Mouse (Mus musculus): ENCODE measurements around the gene Srpk2. TPM values are rescaled to one million over a fixed set of nuclear protein-coding genes. Genes with fewer than 3 reads are reported as not detected.
A peak's percentile ranks its signal among the peaks of the same experiment; 100 is the strongest.
"Not testable (repeated sequence)": the region's sequence is repeated elsewhere in the genome, so short reads cannot be mapped to it uniquely, and the experiment has no call there.

Gene Srpk2
- polyA plus RNA-seq, 1 experiment from 2014 or later: 71.4 TPM

DNA sequence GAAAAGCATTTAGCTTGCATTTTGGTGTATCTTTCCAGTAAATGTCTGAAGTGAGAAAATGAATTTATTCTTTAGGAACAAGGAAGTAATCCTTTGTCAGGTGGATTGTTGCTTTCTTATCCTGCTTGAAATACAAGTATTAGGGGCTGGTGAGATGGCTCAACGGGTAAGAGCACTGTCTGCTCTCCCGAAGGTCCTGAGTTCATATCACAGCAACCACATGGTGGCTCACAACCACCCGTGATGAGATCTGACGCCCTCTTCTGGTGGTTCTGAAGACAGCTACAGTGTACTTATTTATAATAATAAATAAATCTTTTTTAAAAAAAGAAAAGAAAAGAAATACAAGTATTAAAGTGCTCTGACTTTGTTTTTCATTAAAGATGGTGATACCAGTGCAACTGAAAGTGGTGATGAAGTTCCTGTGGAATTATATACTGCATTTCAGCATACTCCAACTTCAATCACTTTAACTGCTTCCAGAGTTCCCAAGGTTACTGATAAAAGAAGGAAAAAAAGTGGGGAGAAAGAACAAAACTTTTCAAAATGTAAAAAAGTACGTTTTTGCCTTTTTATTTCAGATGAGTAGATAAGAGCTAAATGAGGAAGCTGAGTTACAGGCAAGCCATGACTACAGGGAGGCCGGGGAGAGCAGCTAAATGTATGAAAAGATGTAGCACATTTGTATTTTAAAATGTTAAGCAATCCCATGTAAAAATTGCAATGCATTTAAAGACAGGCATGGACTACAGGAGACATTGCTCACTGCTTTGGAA is 211.1 kb downstream of the Srpk2 start:
- WGBS: 80% methylated on average over 6 of the region's 6 CpGs
- Histone ChIP-seq H3K9me3 (no peaks in the 10 kb centered on the region), H3K27ac (no peak overlapping the region), H3K9ac (no peak overlapping the region), H3K36me3 (replicated peaks) (peaks cover 47% of the 10 kb centered on the region), H3K27me3 (no peaks in the 10 kb centered on the region), H3K4me2 (no peak overlapping the region), H3K4me3 (replicated peaks) (no peak overlapping the region), H3K4me1 (no peaks in the 10 kb centered on the region)
- no peak for ATAC-seq (ENCODE audit: low FRiP score)

- Histone ChIP-seq H3K4me3 (replicated peaks) (no peak overlapping the region), H3K27me3 (no peaks in the 10 kb centered on the region), H3K4me2 (no peak overlapping the region), H3K9me3 (no peaks in the 10 kb centered on the region), H3K36me3 (replicated peaks) (peaks cover 44% of the 10 kb centered on the region), H3K27ac (no peak overlapping the region), H3K4me1 (no peaks in the 10 kb centered on the region), H3K9ac (no peak overlapping the region)
- no peak for ATAC-seq (ENCODE audit: low FRiP score)
- 93% methylated on average over 4 of the region's 4 CpGs for WGBS
Measured at GRCm38 (mm10) chr5:23466546-23466945, 217.9 kb downstream of the Srpk2 start.

DNA sequence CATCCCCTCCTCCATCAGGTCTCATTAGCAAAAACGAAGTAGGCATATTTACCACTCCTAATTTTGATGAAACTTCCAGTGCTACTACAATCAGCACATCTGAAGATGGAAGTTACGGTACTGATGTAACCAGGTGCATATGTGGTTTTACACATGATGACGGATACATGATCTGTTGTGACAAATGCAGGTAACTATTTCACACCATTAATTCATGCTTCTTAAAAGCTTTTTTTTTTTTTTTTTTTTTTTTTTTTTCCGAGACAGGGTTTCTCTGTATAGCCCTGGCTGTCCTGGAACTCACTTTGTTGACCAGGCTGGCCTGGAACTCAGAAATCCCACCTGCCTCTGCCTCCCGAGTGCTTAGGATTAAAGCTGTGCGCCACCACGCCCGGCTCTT is 219.7 kb downstream of the Srpk2 start:
- Histone ChIP-seq H3K4me3 (replicated peaks) (no peak overlapping the region), H3K36me3 (replicated peaks) (peaks cover 30% of the 10 kb centered on the region)

GRCm38 (mm10) chr5:23464247-23464646 is 220.2 kb downstream of the Srpk2 start:
- Histone ChIP-seq H3K4me2 (no peak overlapping the region), H3K27me3 (no peaks in the 10 kb centered on the region), H3K27ac (no peak overlapping the region), H3K4me1 (no peaks in the 10 kb centered on the region), H3K36me3 (replicated peaks) (peaks cover 29% of the 10 kb centered on the region), H3K9ac (no peak overlapping the region), H3K9me3 (no peaks in the 10 kb centered on the region), H3K4me3 (replicated peaks) (no peak overlapping the region)
- WGBS: 92% methylated on average over 3 of the region's 3 CpGs
- no peak for ATAC-seq (ENCODE audit: low FRiP score)

More for the DNA sequence above, 219.7 kb downstream of the Srpk2 start:
- no peak overlapping the region for H3K27ac ChIP-seq
- no peak for ATAC-seq (ENCODE audit: low FRiP score)
- H3K4me2 ChIP-seq: no peak overlapping the region
- H3K4me1 ChIP-seq: no peaks in the 10 kb centered on the region
- no peak overlapping the region for H3K9ac ChIP-seq
- no peaks in the 10 kb centered on the region for H3K27me3 ChIP-seq
- H3K9me3 ChIP-seq: no peaks in the 10 kb centered on the region
- 91% methylated on average over 7 of the region's 8 CpGs for WGBS

- Histone ChIP-seq H3K27me3 (no peaks in the 10 kb centered on the region), H3K9ac (no peak overlapping the region), H3K36me3 (replicated peaks) (peaks cover 24% of the 10 kb centered on the region), H3K4me1 (no peaks in the 10 kb centered on the region; the same call in 1 of the 2 replicates), H3K4me2 (no peak overlapping the region), H3K4me3 (replicated peaks) (no peak overlapping the region), H3K27ac (no peak overlapping the region), H3K9me3 (no peaks in the 10 kb centered on the region)
- ATAC-seq (ENCODE audit: low FRiP score): no peak
- WGBS: 48% methylated on average over 2 of the region's 2 CpGs
Measured at GRCm38 (mm10) chr5:23461688-23462087, 222.7 kb downstream of the Srpk2 start.

DNA sequence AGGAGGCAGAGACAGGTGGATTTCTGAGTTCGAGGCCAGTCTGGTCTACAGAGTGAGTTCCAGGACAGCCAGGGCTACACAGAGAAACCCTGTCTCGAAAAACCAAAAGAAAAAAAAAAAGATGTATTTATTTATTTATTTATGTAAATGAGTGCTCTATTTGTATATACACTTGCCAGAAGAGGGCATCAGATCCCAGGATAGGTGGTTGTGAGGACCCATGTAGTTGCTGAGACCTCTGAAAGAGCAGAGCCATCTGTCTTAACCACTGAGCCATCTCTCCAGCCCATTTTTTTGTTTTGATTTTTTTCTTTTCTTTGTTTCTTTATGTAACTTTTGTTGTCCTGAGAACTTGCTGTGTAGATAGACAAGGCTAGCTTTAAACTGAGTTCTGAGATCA is 230.9 kb downstream of the Srpk2 start:
- not testable (repeated sequence) for H3K9me3 ChIP-seq; H3K27ac ChIP-seq; H3K9ac ChIP-seq; H3K4me1 ChIP-seq; H3K4me2 ChIP-seq; H3K4me3 ChIP-seq (replicated peaks); H3K27me3 ChIP-seq
- H3K36me3 ChIP-seq (replicated peaks): peaks cover 31% of the 10 kb centered on the region
- peak; percentile 55; the same call in 1 of the 2 replicates for ATAC-seq (ENCODE audit: low FRiP score)
- WGBS: 86% methylated on average over 2 of the region's 2 CpGs

Other genes with a start within 250 kb of the Srpk2 start
- gene Pus7, start 99.1 kb upstream of the Srpk2 start, polyA plus RNA-seq (2016; fragmentation: Nextera tagmentation; extraction: Ambion mirVana): 26.7 and 28.9 TPM in 2 replicates
- 30.7 and 37.7 TPM in 2 replicates for gene Rint1, start 103.1 kb upstream of the Srpk2 start, polyA plus RNA-seq (2016; fragmentation: Nextera tagmentation; extraction: Ambion mirVana)
- 121 and 134 TPM in 2 replicates for gene Tomm7, start 159.5 kb upstream of the Srpk2 start, polyA plus RNA-seq (2016; fragmentation: Nextera tagmentation; extraction: Ambion mirVana)

Measured in forebrain, embryonic 12.5 days (tissue).